Mouse (Mus musculus): ENCODE data around the gene Zfp664. TPM values are rescaled to one million over a fixed set of nuclear protein-coding genes. Genes with fewer than 3 reads are reported as not detected.

Zfp664 gene
- polyA plus RNA-seq, 1 experiment, result 48.8 TPM

- no peak for TF ChIP-seq GATA1 (IDR thresholded peaks at IDR 0.05; ENCODE audit: low read length)
Observed at GRCm38 (mm10) chr5:124854202-124854601, 8.3 kb upstream of the Zfp664 start.

GRCm38 (mm10) chr5:124860013-124860412, 2.5 kb upstream of the Zfp664 start:
- no peak for TF ChIP-seq GATA1 (IDR thresholded peaks at IDR 0.05; ENCODE audit: low read length)

GRCm38 (mm10) chr5:124861463-124861862, 1.0 kb upstream of the Zfp664 start:
- TF ChIP-seq GATA1 (IDR thresholded peaks at IDR 0.05; ENCODE audit: low read length), result no peak

GRCm38 (mm10) chr5:124862871-124863741, 615 bp downstream of the Zfp664 start:
- no peak for TF ChIP-seq GATA1 (IDR thresholded peaks at IDR 0.05; ENCODE audit: low read length)

GRCm38 (mm10) chr5:124868981-124869380, 6.5 kb downstream of the Zfp664 start:
- no peak for TF ChIP-seq GATA1 (IDR thresholded peaks at IDR 0.05; ENCODE audit: low read length)

- TF ChIP-seq GATA1 (IDR thresholded peaks at IDR 0.05; ENCODE audit: low read length), result no peak
Observed at GRCm38 (mm10) chr5:124872033-124872432, 9.5 kb downstream of the Zfp664 start.

- TF ChIP-seq GATA1 (IDR thresholded peaks at IDR 0.05; ENCODE audit: low read length), result no peak
Observed at GRCm38 (mm10) chr5:124873096-124873495, 10.6 kb downstream of the Zfp664 start.

- TF ChIP-seq GATA1 (IDR thresholded peaks at IDR 0.05; ENCODE audit: low read length), result no peak
Observed at GRCm38 (mm10) chr5:124873890-124874601, 11.6 kb downstream of the Zfp664 start.

- TF ChIP-seq GATA1 (IDR thresholded peaks at IDR 0.05; ENCODE audit: low read length), result no peak
Observed at GRCm38 (mm10) chr5:124879251-124879650, 16.8 kb downstream of the Zfp664 start.

GRCm38 (mm10) chr5:124879801-124880200, 17.3 kb downstream of the Zfp664 start:
- no peak for TF ChIP-seq GATA1 (IDR thresholded peaks at IDR 0.05; ENCODE audit: low read length)

GRCm38 (mm10) chr5:124883877-124884276, 21.4 kb downstream of the Zfp664 start:
- no peak for TF ChIP-seq GATA1 (IDR thresholded peaks at IDR 0.05; ENCODE audit: low read length)

GRCm38 (mm10) chr5:124888661-124889060, 26.2 kb downstream of the Zfp664 start:
- TF ChIP-seq GATA1 (IDR thresholded peaks at IDR 0.05; ENCODE audit: low read length), result no peak

- no peak for TF ChIP-seq GATA1 (IDR thresholded peaks at IDR 0.05; ENCODE audit: low read length)
Observed at GRCm38 (mm10) chr5:124891921-124892370, 29.5 kb downstream of the Zfp664 start.

GRCm38 (mm10) chr5:124896135-124896534, 33.6 kb downstream of the Zfp664 start:
- no peak for TF ChIP-seq GATA1 (IDR thresholded peaks at IDR 0.05; ENCODE audit: low read length)

GRCm38 (mm10) chr5:124899945-124900631, 37.6 kb downstream of the Zfp664 start:
- no peak for TF ChIP-seq GATA1 (IDR thresholded peaks at IDR 0.05; ENCODE audit: low read length)

Data from G1E-ER4 (cell line).